Mouse (Mus musculus) megakaryocyte progenitor cell, adult 5-6 weeks (primary cell): Measurements from ENCODE around the gene Sdf2l1. TPM values are rescaled to one million over a fixed set of nuclear protein-coding genes. Genes with fewer than 3 reads are reported as not detected.
"Not testable (repeated sequence)": the region's sequence is repeated elsewhere in the genome, so short reads cannot be mapped to it uniquely, and the experiment has no call there.

Source experiments
- ATAC-seq: replicated peaks from 2 replicates; pipeline ENCODE4 v1.8.0; 2016; ENCODE audit warnings: mild to moderate bottlenecking, moderate TSS enrichment, inconsistent platforms; ENCODE audit not compliant: poor library complexity
- total RNA-seq, 2 experiments: library from RNA; stranded (forward) in 1 of 2; stranded (reverse) in 1 of 2; fragments of 157-497, 149-512 nt in 1 of 2; fragments of 200-1000 nt in 1 of 2; gene quantifications; 2 replicates each; pipeline versions ENCODE4 v1.2.3 to v1.2.4; 2015 to 2017

The Sdf2l1 gene
- total RNA-seq (2015) (197 and 208 TPM in 2 replicates), total RNA-seq (2017) (162 and 222 TPM in 2 replicates)

DNA sequence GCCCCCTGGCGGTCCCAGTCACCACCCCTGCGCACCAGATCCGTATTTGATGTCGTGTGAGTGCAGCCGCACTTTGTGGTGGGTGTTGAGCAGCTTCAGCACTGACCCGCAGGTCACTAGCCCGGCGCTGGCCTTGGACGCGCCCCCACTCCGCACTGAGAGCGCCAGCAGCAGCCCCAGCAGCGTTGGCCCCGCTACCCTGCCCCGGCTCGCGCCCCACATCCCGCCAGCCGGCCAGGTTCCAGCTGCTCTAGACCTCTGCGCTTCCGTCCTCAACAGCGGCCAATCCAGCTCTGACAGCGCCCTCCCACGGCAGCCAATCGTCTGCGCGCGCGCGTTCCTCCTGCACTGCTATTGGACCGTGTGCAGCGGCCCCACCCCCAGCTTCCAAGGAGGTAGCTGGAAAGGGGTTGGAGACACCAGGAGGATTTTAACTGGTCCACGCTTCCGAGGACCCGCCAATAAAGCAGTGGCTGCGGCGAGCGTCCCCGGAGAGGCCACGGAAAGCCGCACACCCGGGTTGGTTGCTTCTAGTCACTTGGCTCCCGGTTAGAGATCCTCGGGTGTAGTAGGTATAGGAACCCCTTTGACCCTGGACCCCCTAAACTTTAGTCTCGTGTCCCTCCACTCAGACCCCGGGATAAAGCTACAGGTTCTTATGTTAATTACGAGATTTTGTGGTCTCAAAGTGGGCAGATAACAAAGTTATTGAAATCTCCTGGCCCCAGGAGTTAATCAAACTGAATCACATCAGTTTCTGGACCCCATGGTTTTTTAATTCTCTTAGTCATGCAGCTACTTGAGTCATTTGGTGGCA lies at the start of gene Sdf2l1:
TSS of gene Sdf2l1 (minus strand) at position 295 of the 817 bp plus-strand sequence.
- ATAC-seq: peak; percentile 95

DNA sequence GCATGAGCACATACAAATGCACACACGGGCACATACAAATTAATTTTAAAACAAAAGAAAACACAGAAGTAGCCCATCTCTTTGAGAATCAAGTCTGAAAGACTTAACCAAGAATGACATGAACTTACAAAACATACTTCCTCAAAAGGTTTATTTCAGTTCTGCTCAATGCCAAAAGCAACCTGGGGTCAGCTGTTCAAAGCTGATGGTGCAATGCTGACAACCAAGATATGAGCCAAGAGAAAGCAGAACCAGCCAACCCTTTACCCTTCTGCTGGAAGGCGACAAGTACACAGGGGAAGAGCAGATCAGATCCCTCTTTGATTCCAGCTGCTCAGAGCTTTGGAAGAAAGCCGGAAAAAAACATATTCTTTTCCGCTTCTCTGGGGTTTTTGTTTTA lies 49.2 kb upstream of the Sdf2l1 start:
- ATAC-seq: peak; percentile 90

DNA sequence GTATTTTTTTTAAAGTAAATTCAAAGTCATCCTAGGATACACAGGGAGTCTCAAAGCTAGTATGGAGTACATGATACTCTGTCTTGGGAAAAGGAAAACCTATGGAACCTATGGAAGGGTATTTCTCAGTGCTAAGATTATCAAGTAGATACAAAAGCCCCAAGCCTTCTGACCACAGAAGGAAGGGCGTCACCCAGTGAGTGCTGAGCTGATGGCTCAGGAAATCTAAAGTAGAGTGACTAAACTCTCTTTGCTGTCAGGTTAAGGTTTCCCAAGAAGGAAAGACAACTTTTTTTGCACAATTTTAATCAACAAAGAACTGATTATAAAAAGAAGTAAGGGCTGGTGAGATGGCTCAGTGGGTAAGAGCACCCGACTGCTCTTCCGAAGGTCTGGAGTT lies 47.5 kb upstream of the Sdf2l1 start:
- no peak for ATAC-seq

DNA sequence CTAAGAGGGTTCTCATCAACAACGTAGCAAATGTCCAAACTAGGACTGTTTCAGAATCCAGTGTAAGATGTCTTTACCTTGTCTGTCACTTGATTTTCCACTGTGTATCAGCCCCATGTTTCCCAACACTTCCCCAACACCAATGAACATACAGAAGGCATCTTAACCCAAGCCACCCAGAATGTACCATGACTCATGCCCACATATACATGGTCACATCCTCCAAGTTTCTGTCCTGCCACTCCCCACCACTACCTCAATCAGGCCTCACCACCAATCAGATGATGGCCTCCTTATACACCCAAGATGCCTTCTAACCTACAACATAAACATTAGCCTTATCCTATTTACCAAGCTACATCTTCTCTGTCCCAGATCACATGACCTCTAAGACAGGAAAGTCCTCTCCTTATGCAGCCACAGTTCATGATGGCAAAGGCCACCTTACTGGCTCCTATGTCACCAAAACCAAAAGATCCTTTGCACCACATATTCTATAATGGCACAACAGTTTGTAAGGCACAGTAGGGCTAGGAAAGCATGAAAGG lies 45.5 kb upstream of the Sdf2l1 start:
- ATAC-seq: peak; percentile 24

DNA sequence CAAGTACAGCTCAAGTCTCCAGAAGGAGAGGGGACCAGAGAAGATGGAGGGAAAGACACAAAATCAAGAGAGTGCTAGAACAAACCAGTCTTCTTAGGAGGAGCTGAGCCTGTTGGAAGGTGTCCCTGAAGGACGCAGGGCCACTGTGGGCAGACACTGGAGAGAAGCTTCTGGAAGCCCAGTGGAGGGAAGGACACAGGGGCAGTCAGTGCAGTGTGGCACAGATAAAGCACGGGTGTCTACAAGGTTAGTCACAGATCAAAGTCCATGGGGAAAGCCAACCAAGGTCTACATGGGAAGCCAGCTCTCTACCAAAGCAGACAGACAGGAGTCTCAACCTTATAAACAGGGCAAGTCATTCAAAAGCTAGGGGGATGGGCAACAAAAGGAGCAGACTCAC lies 43.6 kb upstream of the Sdf2l1 start:
- no peak for ATAC-seq

DNA sequence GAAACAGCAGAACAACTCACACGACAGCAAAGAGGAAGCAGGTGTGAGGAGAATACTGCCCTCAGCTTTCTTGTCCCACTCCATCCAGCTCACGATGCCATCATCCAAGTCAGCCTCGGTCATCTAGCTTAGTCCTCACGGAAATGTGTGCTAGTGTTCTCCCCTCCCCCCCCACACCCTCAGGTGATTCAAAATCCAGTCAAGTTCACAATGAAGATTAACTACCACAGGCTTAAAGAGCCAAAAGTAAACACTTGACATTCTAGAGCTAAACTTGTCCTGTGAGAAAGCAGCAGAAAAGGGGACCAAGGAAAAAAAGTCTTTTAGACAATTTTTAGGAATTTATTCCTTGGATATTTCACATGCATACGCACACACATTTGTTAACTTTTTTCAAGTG lies 35.9 kb upstream of the Sdf2l1 start:
- ATAC-seq: no peak

DNA sequence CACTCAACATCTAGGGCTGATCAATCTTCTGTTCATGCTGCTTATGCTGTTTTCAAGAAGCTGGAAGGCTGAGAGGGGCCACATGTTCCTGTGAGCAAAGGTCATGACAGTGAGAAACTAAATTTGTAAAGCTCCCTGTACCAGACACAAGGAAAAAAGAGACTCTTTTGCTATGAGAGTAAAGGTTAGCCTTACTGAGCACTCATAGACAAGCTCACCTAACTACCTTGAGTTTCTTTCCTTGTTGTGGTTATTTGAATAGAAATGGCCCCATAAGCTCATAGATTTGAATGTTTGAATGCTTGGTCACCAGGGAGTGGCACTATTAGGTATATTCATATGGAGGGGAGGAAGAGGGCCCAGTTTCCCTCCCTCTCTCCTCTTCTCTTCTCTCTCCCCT lies 35.0 kb upstream of the Sdf2l1 start:
- ATAC-seq: no peak

DNA sequence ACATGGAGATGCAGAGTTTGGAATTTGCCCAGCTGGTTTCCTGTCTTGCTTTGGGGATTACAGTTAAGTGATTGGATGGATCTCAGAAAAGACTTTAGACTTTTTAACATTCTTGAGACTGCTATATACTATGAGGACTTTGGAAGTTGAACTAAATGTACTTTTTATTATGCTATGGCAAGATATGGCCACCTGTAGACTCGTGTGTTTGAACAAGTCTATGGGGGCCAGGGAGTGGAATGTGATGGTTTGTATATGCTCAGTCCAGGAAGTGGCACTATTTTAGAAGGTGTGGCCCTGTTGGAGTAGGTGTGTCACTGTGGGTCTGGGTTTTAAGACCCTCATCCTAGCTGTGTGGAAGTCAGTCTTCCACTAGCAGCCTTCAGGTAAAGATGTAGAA lies 33.3 kb upstream of the Sdf2l1 start:
- ATAC-seq: not testable (repeated sequence)

DNA sequence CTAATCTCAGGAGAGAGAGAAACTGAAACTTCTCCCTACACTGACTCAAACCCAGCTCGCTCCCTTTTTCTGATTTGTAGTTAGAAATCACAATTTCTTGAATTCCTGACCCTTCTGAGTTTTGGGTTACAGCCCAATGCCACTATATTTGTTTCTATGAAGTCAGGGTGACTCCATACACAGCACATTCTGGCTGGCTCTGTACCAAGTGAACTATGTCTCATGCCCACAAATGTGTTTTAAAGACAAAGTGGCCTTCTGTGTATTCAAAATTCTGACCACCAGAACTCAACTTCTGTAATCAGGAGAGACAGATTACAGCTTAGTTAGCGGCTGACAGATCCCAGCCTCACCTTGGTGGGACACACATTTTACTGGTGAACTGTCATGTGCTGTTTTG lies 22.2 kb upstream of the Sdf2l1 start:
- no peak for ATAC-seq

DNA sequence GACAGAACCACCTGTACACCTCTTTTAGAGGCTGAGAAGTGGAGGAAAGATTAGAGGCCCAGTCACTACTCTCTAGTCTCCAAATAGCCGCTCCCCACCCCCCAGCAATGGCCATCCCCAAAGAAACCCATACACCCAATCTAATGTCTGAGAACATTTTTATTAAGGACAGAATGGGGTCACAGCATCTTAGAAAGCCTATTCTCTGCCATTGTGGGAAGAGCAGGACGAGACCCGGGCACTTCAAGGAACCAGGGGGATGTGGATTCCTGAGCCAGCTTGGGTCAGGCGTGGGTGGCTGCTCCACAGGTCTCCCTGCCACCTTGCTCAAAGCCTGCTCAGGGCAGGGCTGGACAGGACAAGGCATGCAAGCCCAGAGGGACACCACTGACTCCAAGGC lies 19.7 kb upstream of the Sdf2l1 start:
- ATAC-seq: no peak

DNA sequence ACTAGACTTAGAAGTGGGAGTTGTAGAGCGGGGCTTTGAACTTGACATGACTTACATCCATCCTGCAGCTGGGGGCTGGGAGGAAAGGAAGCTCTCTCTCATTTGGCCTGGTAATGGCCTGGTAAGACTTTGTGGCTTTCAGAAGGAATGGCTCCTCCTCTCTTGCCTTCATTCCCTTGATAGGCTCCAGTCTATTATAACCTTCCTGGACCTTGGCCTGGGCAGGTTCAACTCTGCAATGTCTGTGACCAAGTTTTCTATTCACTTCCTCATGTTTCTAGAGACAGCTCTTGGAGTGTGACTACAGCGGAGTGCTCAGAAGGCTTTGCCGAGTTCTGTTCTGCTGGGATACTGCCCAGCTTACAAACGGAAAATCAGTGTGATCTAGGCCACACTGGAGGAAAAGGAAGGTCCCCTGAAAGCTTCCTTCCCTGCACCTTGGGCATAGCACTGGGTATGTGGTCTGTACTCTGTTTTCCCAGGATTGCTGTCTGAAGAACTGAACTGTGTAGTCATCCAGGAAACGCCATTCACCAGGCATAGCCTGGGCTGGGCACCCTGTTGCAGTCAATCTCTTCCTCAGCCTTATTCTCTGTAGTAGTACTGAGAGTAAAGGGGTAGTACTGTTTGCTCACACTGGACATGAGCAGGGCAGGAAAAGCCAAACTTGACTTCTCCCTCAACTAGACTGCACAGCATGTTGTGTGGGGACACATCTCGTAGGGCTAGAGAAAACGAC lies 18.5 kb upstream of the Sdf2l1 start:
- no peak for ATAC-seq

DNA sequence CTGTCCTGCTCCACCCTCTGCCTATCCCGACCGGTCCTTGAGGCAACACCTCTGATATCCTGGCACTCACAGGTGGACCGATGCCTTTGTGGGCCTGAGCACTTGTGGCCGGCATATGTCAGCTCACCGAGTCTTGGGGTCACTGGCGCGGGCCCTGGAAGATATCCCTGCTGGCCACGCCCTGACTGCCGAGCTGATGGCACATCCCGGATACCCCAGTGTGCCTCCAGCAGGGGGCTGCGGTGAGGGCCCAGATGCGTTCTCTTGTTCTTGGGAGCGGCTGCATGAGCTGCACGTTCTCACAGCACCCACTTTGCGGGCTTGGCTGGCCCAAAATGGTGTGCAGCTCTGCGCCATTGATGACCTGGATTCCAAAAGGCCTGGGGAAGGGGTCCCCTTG lies 15.9 kb upstream of the Sdf2l1 start:
- peak; percentile 60 for ATAC-seq

DNA sequence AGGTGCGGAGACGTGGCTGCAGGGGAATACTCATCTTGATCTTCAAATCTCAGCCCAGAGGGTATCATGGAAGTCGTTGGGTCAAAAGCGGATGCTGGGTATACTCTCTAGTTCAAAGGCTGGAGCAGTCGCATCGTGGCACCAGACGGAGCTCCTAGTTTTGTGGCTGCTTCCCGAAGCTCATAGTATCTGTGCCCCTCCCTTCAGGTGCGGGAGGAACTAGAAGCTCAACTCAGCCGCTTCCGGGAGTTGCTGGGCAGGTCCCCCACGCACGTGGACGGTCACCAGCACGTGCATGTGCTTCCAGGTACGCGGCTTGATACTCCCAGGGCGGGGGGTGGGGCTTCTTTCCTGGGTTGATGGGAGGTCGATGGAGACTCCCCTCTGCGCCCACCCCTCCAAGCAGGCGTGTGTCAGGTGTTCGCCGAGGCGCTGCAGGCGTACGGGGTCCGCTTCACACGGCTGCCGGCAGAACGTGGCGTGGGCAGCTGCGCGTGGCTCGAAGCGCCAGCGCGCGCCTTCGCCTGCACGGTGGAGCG lies 15.3 kb upstream of the Sdf2l1 start:
- ATAC-seq: peak; percentile 29; the same call in 1 of the 2 replicates

DNA sequence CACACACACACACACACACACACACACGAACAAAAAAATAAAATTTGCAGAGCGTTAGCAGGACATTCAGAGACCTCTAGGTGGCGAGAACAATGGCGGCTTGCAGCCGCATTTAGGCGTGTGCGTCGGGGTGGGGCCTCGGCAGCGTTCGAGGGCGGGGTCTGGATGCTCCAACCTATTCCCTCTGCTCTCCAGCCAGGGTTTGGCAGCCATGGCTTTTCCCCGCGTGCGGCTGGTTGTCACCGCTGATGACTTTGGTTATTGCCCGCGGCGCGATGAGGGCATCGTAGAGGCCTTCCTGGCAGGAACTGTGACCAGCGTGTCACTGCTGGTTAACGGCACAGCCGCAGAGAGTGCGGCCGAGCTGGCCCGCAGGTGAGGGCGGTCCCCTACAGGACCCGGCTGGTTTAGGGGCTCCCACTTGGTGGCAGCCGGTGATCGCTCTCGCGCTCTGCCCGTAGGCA lies 14.6 kb upstream of the Sdf2l1 start, which contains the start of gene Ccdc116:
TSS of gene Ccdc116 (minus strand) at position 458 of the 464 bp plus-strand sequence.
- peak; percentile 88 for ATAC-seq

DNA sequence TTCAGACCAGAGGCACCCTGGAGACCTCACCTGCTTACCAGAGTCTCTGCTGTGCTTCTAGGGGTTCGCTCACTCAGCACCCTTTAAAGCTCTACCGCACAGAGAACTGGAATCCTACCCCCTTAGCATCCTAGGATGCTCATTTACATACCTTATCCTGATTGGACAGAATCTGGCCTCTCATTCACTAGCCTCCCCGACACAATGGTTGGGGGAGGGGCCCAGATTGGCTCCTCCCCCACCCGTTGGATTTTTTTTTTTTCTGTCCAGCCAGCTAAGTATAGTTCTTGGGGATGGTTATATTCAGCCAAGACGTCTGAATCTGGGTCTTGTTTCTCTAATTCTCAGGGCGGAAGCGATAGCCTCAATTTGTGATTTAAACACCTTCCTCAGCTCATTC lies 12.2 kb upstream of the Sdf2l1 start, which contains the start of gene Ydjc:
TSS of gene Ydjc (plus strand) at position 283 of the 400 bp plus-strand sequence.
- peak; percentile 56 for ATAC-seq

DNA sequence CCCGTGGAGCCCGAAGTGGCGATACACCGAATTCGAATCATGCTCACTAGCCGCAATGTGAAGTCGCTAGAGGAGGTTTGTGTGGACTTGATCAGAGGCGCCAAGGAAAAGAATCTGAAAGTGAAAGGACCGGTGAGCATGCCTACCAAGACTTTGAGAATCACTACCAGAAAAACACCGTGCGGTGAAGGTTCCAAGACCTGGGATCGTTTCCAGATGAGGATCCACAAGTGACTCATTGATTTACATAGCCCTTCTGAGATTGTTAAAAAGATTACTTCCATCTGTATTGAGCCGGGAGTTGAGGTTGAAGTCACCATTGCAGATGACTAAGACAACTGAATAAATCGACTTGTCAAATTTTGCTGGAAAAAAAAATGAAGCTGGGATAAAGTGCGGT lies 5.2 kb upstream of the Sdf2l1 start:
- no peak for ATAC-seq

DNA sequence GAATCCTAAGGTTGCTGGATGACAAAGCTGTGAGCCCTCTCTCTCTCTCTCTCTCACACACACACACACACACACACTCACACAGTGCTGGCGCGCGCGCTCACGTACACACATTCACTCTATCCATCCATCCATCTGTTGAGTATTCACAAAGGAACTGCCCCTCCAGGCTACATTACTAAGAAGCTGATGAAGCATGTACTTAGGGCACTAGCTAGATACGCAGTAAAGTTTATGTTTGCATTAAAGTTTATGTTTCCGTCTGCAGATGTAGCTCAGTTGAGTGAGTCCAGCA lies 670 bp upstream of the Sdf2l1 start:
- ATAC-seq: no peak

DNA sequence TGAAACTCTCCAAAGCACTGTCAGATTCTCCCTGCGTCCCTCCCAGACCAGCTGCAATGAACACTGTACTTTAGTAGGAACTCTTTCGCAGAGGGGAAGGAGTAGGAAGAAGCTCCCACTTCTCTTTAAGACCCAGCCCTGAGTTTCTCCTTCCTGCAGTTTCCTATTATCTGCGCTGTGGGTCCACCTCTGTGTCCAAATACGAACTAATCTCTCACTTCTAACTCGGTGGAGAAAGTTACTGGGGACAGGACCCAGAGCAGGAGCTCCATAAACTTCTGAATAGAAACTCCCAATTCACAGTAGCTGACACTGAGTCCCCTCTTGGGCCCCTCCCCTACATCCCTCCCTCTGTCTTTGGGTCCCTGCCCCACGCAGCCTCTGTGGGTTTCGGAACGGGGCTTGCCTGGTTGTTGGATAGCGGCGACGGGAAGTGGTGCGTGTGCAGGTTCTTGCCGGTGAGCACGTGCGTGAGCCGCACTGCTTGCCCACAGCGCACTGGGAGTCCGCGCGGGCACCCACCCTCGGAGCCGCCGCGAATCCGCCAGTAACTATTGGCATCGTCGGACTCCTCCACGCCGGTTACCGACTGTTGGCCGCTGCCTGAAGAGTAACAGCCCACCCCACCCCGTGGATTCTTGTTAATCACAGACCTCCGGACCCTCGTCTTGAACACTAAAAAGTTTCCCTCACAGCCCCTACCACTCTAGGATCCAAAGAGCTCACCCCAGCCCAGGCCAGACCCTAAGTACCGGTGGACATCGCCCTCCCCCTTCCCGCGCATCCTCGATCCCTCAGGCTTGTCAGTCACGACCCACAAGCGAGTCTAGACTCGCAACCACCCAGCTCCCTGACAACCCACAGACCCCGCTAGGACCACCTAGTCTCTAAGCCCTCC lies 743 bp downstream of the Sdf2l1 start:
- ATAC-seq: peak; percentile 29

DNA sequence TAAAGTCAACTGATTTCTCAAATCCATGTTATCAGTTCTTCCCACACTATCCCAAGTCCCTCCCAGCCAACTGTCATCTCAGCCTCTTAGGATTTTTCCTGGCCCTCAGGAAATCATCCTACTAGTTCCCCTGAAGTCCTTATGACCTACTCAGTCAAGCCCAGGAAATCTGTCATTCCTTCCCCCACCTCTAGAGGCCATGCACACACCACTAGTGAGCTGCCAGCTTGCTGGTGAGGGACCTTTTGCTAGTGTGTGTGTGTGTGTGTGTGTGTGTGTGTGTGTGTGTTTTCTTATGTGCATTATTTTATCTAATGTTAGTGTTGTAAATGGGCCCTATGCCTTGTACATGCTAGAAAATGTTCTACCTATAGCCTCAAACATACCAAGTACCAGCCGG lies 4.9 kb downstream of the Sdf2l1 start:
- ATAC-seq: peak; percentile 45

DNA sequence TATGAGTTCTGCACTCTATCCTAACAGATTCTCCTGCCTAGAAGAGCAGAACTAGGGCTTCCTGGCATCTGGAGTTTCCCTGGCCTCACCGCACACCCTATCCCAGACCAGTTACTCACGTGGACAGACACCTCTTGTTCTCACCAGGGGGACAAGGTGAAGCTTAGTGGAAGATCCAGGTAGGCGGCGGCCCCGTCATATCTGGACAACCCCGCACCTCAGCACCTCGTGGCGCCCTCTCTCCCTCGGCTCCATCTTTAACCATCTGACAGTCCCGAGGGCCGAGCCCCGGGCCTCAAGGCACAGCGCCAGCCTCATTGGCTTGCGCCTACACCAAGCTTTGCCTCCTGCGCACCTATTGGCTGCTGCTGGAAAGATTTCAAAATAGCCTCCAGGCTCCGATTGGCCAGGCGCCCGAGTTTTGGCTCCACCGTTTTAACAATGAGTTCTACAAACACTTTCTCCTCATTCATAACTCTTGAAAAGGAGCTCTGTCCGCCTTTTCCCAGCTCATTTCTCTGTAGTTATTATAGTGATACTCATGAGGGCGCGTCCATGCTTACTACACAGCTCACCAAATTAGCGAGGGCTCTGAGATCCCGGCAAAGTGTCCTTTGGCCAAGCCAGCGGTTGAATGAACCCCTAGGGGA lies 7.2 kb downstream of the Sdf2l1 start, which contains the start of gene 2610318N02Rik:
TSS of gene 2610318N02Rik (minus strand) at position 297 of the 650 bp plus-strand sequence.
- peak; percentile 96 for ATAC-seq
